Mouse (Mus musculus) spleen, adult 12 weeks (tissue): ENCODE measurements around the gene Zfp280b.
"Not testable (repeated sequence)": the region's sequence is repeated elsewhere in the genome, so short reads cannot be mapped to it uniquely, and the experiment has no call there.

Experiments
- DNase-seq: peaks from one replicate; pipeline ENCODE4 v3.0.0; 2022; ENCODE audit warnings: low spot score

Gene Zfp280b

GRCm38 (mm10) chr10:76032402-76033118 is at the start of gene Zfp280b:
Zfp280b (plus strand) TSS chr10:76032650.
- peak; percentile 90 for DNase-seq

- DNase-seq = no peak
Observed at GRCm38 (mm10) chr10:75990430-75991042, 41.9 kb upstream of the Zfp280b start.

- DNase-seq = no peak
Observed at GRCm38 (mm10) chr10:75993616-75994240, 38.7 kb upstream of the Zfp280b start.

GRCm38 (mm10) chr10:75994531-75995210 is 37.8 kb upstream of the Zfp280b start:
- not testable (repeated sequence) for DNase-seq

GRCm38 (mm10) chr10:75995463-75995862 is 37.0 kb upstream of the Zfp280b start:
- DNase-seq = no peak

- no peak for DNase-seq
Observed at GRCm38 (mm10) chr10:75996315-75996714, 36.1 kb upstream of the Zfp280b start.

- no peak for DNase-seq
Observed at GRCm38 (mm10) chr10:76001160-76001559, 31.3 kb upstream of the Zfp280b start.

GRCm38 (mm10) chr10:76002101-76002521 is 30.3 kb upstream of the Zfp280b start:
- DNase-seq = no peak

GRCm38 (mm10) chr10:76002615-76003014 is 29.8 kb upstream of the Zfp280b start:
- DNase-seq = no peak

- no peak for DNase-seq
Observed at GRCm38 (mm10) chr10:76003221-76003620, 29.2 kb upstream of the Zfp280b start.

GRCm38 (mm10) chr10:76006385-76006784 is 26.1 kb upstream of the Zfp280b start:
- DNase-seq = no peak

GRCm38 (mm10) chr10:76009812-76010211 is 22.6 kb upstream of the Zfp280b start:
- DNase-seq = no peak

- DNase-seq = no peak
Observed at GRCm38 (mm10) chr10:76012922-76013321, 19.5 kb upstream of the Zfp280b start.

- DNase-seq = no peak
Observed at GRCm38 (mm10) chr10:76016886-76017285, 15.6 kb upstream of the Zfp280b start.

- no peak for DNase-seq
Observed at GRCm38 (mm10) chr10:76021728-76022127, 10.7 kb upstream of the Zfp280b start.

- no peak for DNase-seq
Observed at GRCm38 (mm10) chr10:76023921-76024320, 8.5 kb upstream of the Zfp280b start.

- DNase-seq = no peak
Observed at GRCm38 (mm10) chr10:76025470-76026190, 6.8 kb upstream of the Zfp280b start.

GRCm38 (mm10) chr10:76027127-76028015 is 5.1 kb upstream of the Zfp280b start:
- no peak for DNase-seq

GRCm38 (mm10) chr10:76028016-76028366 is 4.5 kb upstream of the Zfp280b start:
- no peak for DNase-seq

GRCm38 (mm10) chr10:76028396-76028795 is 4.1 kb upstream of the Zfp280b start:
- DNase-seq = no peak

- no peak for DNase-seq
Observed at GRCm38 (mm10) chr10:76029276-76029675, 3.2 kb upstream of the Zfp280b start.
